In genomic region chr2:52866151-52866550, GRCm38 (mm10) we compare ENCODE assay signal across 32 mouse cellular contexts.
"Had no signal": no experiment of that assay in that cellular context is flagged by ENCODE, and none has a peak within 500 bp of the region (broad histone marks: within the 10 kb centered on the region; RNA-seq: fewer than 3 reads in every experiment).

No protein-coding gene starts in this region.

- H3K9me3 ChIP-seq: limb, embryonic 10.5 days; limb, embryonic 15.5 days; liver, embryonic 12.5 days; liver, embryonic 13.5 days; liver, embryonic 15.5 days; lung, embryonic 15.5 days; midbrain, embryonic 12.5 days; midbrain, embryonic 13.5 days; midbrain, embryonic 15.5 days had no signal

- H3K4me2 ChIP-seq: limb, embryonic 12.5 days; limb, embryonic 13.5 days; limb, embryonic 15.5 days; liver, embryonic 11.5 days; liver, embryonic 12.5 days; liver, embryonic 13.5 days; liver, embryonic 15.5 days; lung, embryonic 14.5 days; lung, embryonic 15.5 days; midbrain, embryonic 11.5 days; midbrain, embryonic 12.5 days; midbrain, embryonic 13.5 days; midbrain, embryonic 15.5 days had no signal

- H3K4me3 ChIP-seq: left cerebral cortex, adult 2 months; limb, embryonic 10.5 days; limb, embryonic 12.5 days; limb, embryonic 13.5 days; limb, embryonic 15.5 days; liver, embryonic 12.5 days; liver, embryonic 13.5 days; liver, embryonic 15.5 days; lung, embryonic 15.5 days; megakaryocyte, embryonic 14.5 days; midbrain, embryonic 10.5 days; midbrain, embryonic 12.5 days; midbrain, embryonic 13.5 days; midbrain, embryonic 15.5 days; myocyte had no signal

- H3K4me1 ChIP-seq: liver, embryonic 12.5 days; liver, embryonic 13.5 days; liver, embryonic 15.5 days; megakaryocyte, embryonic 14.5 days had no signal

- H3K9ac ChIP-seq: limb, embryonic 12.5 days; limb, embryonic 13.5 days; limb, embryonic 15.5 days; liver, embryonic 12.5 days; liver, embryonic 13.5 days; liver, embryonic 14.5 days; liver, embryonic 15.5 days; liver, postnatal 0 days; lung, embryonic 14.5 days; lung, embryonic 15.5 days; midbrain, embryonic 12.5 days; midbrain, embryonic 13.5 days; midbrain, embryonic 15.5 days had no signal

- H3K27ac ChIP-seq: left cerebral cortex, adult 2 months; limb, embryonic 10.5 days; limb, embryonic 12.5 days; limb, embryonic 13.5 days; limb, embryonic 15.5 days; liver, embryonic 12.5 days; liver, embryonic 13.5 days; liver, embryonic 14.5 days; liver, embryonic 15.5 days; lung, embryonic 15.5 days; macrophage; midbrain, embryonic 10.5 days; midbrain, embryonic 12.5 days; midbrain, embryonic 13.5 days; midbrain, embryonic 15.5 days had no signal

- H3K27me3 ChIP-seq: limb, embryonic 12.5 days; limb, embryonic 13.5 days; limb, embryonic 15.5 days; liver, embryonic 12.5 days; liver, embryonic 13.5 days; liver, embryonic 15.5 days; lung, embryonic 15.5 days; midbrain, embryonic 12.5 days; midbrain, embryonic 13.5 days; midbrain, embryonic 15.5 days had no signal

- H3K36me3 ChIP-seq: liver, embryonic 12.5 days; liver, embryonic 13.5 days; liver, embryonic 15.5 days; lung, embryonic 15.5 days had no signal

- DNase-seq: left cerebral cortex, postnatal 4 days; liver; liver, embryonic 13.5 days; liver, postnatal 0 days; lung, adult 18-20 months; lung, adult 2 months; lung, embryonic 14.5 days; lung, postnatal 10 days; lung, postnatal 14 days; lung, postnatal 36 days; lung, postnatal 4 days; midbrain, embryonic 14.5 days had no signal

- ATAC-seq: liver, embryonic 12.5 days; liver, postnatal 0 days; lung, postnatal 0 days; midbrain, embryonic 13.5 days; midbrain, embryonic 15.5 days; midbrain, embryonic 16.5 days had no signal
